Mouse (Mus musculus) G1E (cell line): ENCODE measurements around the gene Tbc1d1.
A peak's percentile ranks its signal among the peaks of the same experiment; 100 is the strongest.

Experiments used
- CTCF ChIP-seq: IDR thresholded peaks from 2 replicates; pipeline ENCODE4 v1.5.1; 2012; ENCODE audit warnings: low read depth, low read length, inconsistent platforms, mixed read lengths
- GATA1 ChIP-seq: IDR thresholded peaks from 2 replicates; pipeline ENCODE4 v1.6.1; 2012; ENCODE audit warnings: borderline replicate concordance, low read length, inconsistent platforms, mixed read lengths
- TAL1 ChIP-seq: conservative IDR thresholded peaks from 2 replicates; pipeline ENCODE4 v1.6.1; 2012; ENCODE audit warnings: low read depth, low read length, inconsistent platforms, mixed read lengths

GRCm38 (mm10) chr5:64265145-64265544 is 109.0 kb downstream of the Tbc1d1 start:
- TF ChIP-seq CTCF (peak; percentile 23; the same call in 1 of the 2 replicates), TAL1 (no peak), GATA1 (no peak)
